Mouse (Mus musculus) layer of hippocampus, adult 9-10 months (tissue): Measurements from ENCODE around the gene Sfn.
"Not testable (repeated sequence)": the region's sequence is repeated elsewhere in the genome, so short reads cannot be mapped to it uniquely, and the experiment has no call there.

Experiments used
- DNase-seq: peaks from one replicate; pipeline ENCODE4 v3.0.0; 2022; ENCODE audit warnings: low spot score

Gene Sfn

DNA sequence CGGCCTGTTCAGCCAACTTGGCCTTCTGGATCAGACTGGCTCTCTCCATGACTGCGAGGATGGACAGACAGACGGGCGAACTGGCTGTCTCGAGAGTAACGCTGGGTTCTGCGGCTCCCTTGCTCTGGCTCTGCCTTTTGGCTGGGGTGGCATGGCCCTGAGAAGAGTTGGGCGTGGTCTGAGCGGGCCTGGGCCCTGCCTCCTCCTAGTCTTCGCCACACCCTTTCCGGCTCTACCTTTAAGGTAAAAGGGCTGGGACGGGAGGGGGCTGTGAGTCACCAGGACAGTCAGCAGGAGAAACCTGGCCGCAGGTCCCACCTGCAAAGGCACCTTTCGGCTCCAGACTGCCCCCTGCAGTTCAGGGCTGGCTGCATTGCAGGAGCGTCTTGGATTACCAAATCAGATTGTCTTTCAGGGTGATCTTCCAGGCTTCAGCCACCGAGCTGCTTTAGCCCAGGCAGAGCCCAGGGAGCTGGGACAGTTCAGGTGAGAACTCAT, at the start of gene Sfn:
Sfn (minus strand) TSS at position 448 of the 498 bp plus-strand sequence.
- no peak for DNase-seq

- DNase-seq: no peak
Measured at GRCm38 (mm10) chr4:133651445-133651844, 49.5 kb upstream of the Sfn start.

GRCm38 (mm10) chr4:133649989-133650699, 48.2 kb upstream of the Sfn start, which contains the start of gene Zdhhc18:
Gene Zdhhc18 (minus strand): TSS chr4:133650154.
- DNase-seq: no peak

- DNase-seq: not testable (repeated sequence)
Measured at GRCm38 (mm10) chr4:133649464-133649863, 47.5 kb upstream of the Sfn start.

- DNase-seq: no peak
Measured at GRCm38 (mm10) chr4:133645680-133646079, 43.7 kb upstream of the Sfn start.

DNA sequence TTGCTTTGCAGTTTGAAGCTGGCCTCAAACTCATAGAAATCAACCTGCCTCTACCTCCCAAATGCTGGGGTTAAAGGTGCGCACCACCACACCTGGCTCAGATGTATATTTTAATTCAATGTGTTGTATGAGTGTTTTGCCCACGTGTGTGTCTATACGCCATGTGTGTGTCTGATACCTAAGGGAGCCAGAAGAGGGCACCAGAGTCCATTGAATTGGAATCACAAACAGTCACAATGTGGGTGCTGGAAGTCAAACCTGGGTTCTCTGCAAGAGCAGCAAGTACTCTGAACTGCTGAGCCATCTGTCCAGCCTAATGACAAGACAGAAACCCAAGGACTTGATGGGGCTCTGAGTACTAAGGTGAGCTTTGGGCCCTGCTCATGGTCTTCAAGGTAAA, 43.2 kb upstream of the Sfn start:
- DNase-seq: no peak

- DNase-seq: no peak
Measured at GRCm38 (mm10) chr4:133634043-133634410, 32.1 kb upstream of the Sfn start.

- DNase-seq: peak; percentile 65
Measured at GRCm38 (mm10) chr4:133633332-133634042, 31.5 kb upstream of the Sfn start.

- no peak for DNase-seq
Measured at GRCm38 (mm10) chr4:133632483-133633327, 30.7 kb upstream of the Sfn start.

GRCm38 (mm10) chr4:133631769-133632411, 29.9 kb upstream of the Sfn start:
- DNase-seq: no peak

GRCm38 (mm10) chr4:133631071-133631768, 29.3 kb upstream of the Sfn start:
- DNase-seq: no peak

DNA sequence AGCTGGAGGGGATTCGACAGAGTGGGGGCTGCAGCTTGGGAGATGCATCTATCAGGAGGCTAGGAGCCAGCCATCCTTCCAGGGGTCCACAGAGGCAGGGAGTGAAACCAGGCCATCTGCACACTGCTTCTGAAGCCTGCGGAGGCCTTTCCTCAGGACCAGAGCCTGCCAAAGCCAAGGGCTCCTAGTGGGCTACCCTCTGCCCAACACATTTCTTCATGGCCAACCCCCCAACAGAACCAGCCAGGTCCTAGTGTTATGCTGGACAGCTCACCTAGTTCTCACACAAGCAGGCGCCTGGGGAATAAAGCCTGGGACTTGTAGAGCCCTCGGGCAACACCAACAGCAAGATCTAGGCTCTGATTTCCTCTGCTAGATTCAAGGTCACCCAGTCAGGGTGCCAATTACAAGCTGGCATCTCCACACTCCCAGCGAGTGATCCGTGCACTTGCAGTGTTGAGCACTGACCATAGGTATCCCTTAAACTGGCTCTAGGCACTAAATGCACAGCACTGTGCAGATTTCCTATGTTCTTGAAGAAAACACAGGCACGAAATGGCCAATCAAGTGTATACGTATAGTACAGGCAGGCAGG, 28.5 kb upstream of the Sfn start:
- no peak for DNase-seq

DNA sequence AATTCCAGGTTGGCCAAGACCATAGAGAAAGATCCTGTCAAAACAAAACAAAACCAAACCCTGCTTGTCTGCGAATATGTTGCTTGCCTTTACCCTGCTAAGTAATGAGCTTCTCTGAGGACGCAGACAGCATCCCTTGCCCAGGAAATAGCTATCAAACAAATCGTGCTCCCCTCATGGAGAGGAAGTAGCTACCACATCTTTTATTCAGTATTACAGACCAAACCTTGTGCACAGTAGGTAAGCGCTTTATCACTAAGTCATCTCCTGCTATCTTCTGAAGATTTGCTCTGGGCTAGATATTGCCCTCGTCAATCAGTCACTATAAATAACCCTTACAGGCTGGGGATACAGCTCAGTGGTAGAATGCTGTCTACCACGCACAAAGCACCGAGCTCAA, 27.2 kb upstream of the Sfn start:
- DNase-seq: no peak

DNA sequence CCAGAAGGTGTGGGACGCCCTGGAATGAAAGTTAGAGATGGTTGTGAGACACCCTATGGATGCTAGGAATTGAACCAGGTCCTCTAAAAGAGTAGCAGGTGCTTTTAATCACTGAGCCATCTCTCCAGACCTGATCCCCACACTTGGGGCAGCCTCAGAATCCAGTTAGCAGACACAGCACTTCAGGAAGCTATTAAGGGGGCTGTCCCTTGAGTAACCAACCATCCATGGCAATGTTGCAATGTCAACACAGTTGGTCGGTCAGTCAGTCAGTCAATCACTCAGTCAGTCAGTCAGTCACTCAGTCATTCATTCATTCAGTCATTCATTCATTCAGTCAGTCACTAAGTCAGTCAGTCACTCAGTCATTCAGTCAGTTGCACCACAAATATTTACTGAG, 26.5 kb upstream of the Sfn start:
- DNase-seq: no peak

- DNase-seq: no peak
Measured at GRCm38 (mm10) chr4:133627039-133627438, 25.1 kb upstream of the Sfn start.

DNA sequence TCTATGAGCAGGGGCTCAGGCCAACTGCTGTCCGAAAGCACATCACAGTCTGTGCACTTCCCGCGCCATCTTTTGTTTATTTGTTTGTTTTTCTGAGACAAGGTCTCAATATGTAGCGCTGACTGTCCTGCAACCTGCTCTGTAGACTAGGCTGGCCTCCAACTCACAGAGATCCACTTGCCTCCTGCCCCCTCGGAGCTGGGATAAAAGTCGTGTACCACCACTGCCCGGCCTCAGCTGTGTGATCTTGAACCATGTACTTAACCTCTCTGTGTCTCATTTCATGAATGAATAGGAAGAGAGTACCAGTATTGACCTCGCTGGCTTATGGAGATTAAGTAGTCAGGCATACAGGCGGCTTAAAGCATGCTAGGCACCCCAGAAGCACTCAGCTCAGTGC, 24.7 kb upstream of the Sfn start:
- DNase-seq: no peak

- no peak for DNase-seq
Measured at GRCm38 (mm10) chr4:133626221-133626620, 24.3 kb upstream of the Sfn start.

- DNase-seq: no peak
Measured at GRCm38 (mm10) chr4:133625621-133626071, 23.7 kb upstream of the Sfn start.

GRCm38 (mm10) chr4:133624830-133625229, 22.9 kb upstream of the Sfn start:
- no peak for DNase-seq

DNA sequence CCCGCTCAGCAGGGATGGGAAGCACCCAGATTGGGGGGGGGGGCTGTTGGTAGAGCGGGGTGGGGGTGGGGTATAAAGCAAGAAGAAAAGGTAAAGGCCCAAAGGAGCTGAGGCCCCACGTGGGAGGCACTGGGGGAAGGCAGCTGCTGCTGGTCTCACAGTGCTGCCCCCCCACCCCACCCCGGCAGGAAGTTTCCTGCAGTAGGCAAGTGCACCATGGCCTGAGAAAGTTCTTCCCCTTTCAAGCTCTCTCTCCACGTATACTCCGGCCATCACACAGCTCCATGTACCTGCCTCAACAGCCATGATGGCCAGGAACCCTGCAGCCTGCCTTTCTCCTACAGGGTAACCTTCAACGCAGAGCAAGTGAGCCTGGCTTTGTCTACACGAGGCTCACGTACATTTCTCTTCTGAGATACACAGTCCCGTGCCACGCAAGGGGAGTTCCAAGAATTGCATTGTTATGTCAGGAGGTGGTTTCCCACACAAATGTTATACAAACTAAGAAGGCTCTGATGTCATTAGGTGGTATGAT, 20.3 kb upstream of the Sfn start:
- DNase-seq: no peak

- no peak for DNase-seq
Measured at GRCm38 (mm10) chr4:133620668-133621067, 18.7 kb upstream of the Sfn start.
